Mouse (Mus musculus): Measurements from ENCODE around the gene Trio.

Trio gene

DNA sequence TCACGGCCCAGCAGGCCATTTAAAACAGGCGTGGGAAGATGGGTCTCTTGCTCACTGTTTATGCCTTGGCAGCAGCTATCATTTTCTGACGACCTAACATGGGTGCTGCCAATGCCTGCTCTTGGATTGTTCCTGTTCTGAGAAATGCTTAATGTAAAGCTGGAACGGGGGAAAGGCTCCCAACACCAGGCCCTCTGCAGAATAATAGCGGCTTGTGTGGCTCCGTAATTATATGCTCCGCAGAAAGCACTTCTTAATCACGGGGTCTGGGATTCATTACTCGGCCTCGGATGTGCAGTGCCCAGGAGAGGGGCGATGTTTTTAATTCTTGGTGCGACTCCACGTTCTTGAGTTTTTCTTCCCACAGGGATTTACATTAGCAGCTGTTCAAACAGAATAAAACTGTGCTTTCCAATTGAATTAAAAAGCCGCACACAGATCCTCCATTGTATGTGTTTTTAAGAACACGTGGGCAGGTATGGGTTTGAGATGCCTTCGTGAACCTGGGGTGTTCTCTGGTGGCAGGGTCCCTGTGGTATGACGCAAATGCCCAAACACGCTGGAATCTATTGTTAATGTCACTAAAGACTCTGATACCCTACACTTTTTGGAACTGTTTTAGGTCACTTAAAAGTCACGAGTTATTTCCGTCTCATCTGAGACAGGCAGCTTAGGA, 228.0 kb downstream of the Trio start:
- DNase-seq (ENCODE audit: low spot score) = no peak

DNA sequence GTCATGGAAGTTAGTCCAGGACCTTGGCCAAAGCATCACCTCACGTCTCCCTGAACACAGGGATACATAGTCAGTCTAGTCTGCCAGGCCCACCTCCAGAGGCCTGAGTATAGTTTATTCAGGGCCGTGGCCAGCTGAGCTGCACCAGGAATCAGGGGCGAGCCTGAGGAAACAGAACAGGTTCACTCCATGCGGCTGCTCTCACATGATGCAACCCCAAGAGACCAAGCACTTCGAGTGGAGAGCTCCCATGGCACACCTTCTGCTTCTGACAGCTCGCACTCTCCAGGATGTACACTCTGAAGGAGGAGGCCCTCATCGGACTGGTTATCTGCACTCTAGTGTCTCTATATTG, 228.8 kb downstream of the Trio start:
- DNase-seq (ENCODE audit: low spot score) = no peak

DNA sequence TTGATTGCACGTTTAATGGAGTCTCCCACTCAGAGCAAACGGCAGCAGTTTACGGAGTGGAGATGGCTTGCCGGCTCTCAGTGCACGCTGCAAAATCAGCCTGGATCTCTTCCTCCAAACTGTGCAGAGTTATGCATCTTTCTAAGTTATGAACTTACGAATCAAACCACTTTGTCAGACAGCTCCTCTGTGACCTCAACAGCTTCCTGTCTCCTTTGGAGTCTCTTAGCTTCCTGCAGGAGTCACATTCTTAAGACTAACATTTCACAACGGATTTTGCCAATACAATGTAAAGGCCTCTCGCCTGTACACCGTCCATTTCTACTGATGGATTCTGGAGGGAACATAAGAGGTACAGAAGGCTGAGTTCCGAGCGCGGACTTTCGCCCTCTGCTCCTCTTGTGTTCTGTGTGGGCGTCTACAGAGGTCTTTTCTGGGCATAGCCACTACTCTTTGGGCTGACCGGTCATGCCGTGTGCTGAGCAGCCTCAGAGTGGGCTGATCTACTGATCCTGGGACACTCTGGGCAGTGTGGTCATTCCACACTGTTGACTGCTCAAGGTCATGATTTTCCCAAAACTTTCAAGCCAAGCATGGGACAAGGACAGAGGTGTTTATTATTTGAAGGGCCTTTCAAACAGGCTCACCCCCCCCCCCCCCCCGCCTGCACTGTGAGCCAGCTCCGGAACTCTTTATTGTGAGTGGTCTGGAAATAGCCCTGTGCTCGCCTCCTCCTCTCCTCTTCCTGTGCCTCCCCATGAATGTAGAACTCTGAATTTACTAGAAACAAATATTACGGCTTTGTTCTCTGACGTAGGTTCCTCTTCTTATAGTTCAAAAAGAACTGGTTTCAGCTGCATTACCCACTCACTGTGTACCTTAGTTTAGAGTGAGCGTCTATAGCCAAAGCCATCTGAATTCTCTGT, 229.4 kb downstream of the Trio start:
- DNase-seq (ENCODE audit: low spot score) = no peak

DNA sequence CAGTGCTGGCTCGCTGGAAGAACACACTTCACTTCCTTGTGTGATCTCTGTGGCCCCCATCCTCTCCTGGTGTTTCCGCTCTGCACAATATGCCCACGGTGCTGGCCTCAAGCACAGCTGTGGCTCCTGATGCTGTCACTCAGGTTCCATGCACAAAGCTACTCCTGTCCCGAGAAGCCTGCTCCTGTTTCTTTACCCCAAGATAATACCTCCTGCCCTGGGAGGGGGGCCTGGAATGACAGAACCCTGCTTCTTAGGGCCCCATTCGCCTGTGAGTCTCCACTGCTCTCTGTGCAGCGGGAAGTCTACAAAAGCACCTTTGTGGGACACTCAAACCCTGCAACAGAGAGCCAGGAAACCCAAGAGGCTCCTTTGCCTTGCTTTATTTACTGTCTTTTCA, 232.4 kb downstream of the Trio start:
- DNase-seq (ENCODE audit: low spot score) = no peak

DNA sequence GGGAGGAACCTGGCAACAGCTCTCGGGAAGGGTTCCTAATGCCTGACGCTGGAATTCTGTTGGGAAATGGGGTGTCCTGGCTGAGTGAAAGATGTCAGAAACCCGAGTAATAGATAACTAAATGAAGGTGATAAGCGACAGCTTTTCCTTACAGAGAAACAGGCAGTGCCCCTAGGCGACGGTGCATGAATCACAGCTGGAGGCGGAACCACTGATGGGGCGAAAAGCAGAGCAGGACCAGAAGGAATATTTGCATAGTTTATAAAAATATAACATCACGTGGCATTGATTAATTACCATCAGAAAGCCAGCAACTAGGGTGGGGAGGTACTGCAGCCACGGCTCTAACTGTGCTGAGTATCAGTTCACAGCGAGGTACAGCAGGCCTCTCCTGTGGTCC, 233.2 kb downstream of the Trio start:
- DNase-seq (ENCODE audit: low spot score) = peak; percentile 14

DNA sequence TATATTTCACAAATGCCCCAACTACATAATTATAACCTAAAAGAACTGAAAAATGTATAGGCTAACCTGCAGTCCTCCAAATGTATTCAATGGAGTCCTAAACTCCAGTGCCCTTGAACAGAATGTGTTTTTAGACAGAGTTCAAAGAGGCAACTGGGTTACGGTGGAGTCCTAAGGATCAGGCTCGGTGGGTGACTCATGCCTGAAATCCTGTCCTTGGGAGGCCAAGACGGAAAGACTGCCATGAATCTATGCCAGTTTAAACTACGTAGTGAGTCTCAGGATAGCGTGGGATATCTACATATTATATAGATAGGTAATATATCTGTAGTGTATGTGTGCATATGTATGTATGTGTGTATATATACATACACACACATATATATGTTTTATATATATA, 234.5 kb downstream of the Trio start:
- DNase-seq (ENCODE audit: low spot score) = no peak

DNA sequence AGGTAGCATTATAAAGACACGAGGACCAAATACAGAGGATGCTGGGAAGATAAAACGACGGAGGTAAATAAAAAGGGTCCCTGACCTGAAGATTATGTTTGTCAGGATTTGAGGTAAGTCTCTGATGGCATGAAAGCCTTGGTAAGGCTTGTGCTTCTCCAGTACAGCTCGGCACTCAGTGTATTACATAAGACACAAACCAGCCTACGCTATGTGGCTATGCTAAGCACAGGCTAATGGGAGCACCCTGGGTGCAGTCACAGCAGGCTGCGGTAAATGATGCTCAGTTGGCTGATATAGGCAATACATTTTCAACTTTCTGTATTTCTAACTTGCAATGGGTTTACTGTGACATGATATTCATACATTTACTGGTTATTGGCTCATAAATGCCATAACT, 234.9 kb downstream of the Trio start:
- DNase-seq (ENCODE audit: low spot score) = no peak

GRCm38 (mm10) chr15:27789325-27789724, 236.3 kb downstream of the Trio start:
- no peak for DNase-seq (ENCODE audit: low spot score)

GRCm38 (mm10) chr15:27788122-27788759, 237.4 kb downstream of the Trio start:
- DNase-seq (ENCODE audit: low spot score) = peak; percentile 53

DNA sequence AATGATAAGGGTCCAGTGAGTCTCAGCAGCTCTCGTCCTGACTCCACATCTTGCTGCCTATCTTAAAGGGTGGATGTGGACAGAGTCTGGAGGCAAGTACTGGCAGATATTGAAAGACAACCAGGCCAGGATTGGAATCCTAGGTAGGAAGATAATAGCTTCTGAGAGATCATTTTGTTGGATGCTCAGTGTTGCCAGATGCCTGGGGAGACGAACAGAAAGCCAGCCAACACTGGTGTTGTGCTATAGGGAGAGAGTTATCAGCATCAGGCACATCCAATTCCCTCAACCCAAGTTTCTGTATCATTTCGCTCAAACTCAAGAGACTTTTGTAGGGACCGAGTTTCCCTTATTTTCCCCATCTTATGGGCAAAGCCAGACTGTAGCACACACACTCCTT, 238.5 kb downstream of the Trio start:
- DNase-seq (ENCODE audit: low spot score) = no peak

DNA sequence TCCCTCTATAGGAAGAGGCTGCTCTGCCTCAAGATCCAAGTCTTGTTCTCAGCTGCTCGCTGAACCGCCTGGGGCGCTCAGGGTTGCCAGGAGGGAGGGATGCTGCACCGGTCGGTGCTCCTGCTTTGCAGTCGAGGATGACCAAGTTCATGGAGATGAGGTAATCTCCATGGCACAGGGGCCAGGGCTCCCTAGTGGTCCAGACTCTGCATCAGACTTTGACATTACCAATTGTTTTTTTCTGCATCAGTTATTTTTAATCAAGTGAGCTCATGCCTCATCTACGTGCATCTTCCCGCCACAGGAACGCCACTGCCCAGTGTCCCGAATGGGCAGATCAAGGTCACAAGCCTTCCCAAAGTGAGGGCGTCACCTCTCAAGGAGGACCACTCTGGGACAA, 239.2 kb downstream of the Trio start:
- no peak for DNase-seq (ENCODE audit: low spot score)

- DNase-seq (ENCODE audit: low spot score) = peak; percentile 62
Observed at GRCm38 (mm10) chr15:27785280-27786001, 240.2 kb downstream of the Trio start.

DNA sequence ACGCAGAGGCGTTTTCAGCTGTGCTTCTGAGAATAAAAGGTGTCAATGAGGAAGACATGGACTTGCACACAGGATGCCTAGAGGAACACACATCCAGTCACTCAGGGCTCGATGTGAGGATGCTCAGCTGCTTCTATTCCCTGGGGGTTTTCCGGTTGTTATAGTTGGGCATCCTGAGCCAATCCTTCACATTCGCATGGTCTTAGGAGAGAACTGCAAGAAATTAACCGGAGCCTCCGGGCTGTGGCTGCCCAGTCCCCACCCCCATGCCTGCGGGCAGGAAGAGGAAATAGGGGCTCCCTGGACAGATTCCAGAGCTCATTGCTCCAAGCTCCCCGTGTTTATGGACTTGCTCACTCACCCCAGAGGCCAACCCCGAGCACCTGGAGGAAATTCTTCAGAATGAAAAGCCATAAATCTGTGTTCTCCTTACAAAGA, 241.5 kb downstream of the Trio start:
- no peak for DNase-seq (ENCODE audit: low spot score)

GRCm38 (mm10) chr15:27783541-27784125, 242.0 kb downstream of the Trio start:
- DNase-seq (ENCODE audit: low spot score) = no peak

DNA sequence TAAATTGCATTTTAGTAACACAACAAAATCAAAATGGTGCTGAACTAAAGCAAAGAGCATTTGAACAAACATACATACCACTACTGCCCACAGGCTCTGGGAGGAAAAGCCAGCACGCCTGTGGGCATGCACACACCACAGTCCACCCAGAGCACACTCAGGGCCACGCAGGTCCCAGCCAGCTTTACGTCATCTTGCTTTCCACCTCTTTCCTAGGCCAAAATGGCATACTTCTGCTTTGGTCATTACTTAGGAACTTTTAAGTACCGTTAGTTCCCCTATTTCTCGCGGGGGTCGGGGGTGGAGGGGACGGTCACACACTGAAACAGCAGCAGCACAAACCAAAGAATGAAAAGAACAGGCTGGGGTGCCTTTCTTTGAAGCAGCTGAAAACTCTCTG, 242.6 kb downstream of the Trio start:
- peak; percentile 58 for DNase-seq (ENCODE audit: low spot score)

DNA sequence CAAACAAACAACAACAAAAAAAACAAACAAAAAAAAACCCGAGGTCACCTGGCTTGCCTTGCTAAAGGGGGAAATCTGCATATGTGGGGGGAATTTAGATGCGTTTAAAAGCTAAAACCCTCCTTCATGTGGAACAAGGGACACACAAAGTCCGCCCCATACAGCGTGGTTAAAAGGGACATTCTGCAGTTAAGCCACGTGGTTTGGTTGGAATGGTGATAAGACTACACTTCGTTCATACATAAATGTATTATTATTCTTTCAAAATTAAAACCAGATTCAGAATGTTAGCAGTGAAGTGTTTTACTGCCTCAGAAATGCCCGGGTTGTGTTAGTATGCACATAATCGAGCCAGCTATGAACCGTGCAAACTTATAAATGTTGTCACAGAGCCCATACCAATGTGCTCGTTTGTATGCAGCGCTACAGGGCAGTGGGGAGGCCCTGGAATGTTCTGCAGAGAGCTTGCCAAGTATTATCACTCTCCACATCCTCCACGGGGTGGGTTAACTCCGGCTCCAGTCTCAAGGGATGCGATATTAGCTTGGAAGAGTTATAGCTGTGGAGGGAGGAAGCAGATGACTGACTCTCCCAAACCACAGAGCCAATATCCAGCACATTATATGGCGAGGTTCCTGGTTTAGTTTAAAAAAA, 243.1 kb downstream of the Trio start:
- peak; percentile 78 for DNase-seq (ENCODE audit: low spot score)

DNA sequence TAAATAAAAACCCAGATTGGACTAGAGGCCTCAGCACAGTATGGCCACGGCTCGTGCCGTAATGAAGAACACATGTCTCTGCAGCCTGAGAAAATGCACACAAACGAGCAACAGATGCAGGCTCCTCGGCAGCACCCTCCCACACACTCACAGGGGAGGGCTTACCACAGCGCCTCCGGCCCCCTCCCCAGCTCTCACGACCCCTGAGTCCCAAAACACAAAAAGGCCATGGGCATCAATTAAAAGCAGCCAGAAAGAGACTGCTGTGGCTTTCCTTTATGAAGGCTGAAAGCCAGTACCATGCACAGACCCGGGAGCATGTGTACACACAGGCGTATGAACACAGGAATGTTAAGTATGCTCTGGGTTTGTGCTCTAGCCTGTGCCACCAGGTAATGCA, 245.8 kb downstream of the Trio start:
- no peak for DNase-seq (ENCODE audit: low spot score)

GRCm38 (mm10) chr15:27779398-27779797, 246.2 kb downstream of the Trio start:
- DNase-seq (ENCODE audit: low spot score) = no peak

DNA sequence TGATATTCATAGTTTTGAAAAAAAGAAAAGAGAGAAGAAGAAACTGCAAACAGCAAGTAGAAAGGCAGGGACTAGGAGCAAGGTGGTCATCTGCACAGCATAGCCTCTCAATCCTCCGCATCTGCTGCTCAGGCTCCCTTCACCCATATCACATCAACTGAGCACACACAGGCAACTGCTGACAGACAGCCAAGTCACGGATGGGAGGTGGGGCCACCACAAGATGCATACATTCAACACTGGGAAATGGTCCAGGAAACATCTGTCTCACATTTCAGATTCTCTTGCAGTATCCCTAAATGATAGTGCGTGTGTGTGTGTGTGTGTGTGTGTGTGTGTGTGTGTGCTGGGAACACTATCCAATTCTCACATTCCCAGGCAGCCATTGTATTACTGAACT, 247.4 kb downstream of the Trio start:
- DNase-seq (ENCODE audit: low spot score) = peak; percentile 43

DNA sequence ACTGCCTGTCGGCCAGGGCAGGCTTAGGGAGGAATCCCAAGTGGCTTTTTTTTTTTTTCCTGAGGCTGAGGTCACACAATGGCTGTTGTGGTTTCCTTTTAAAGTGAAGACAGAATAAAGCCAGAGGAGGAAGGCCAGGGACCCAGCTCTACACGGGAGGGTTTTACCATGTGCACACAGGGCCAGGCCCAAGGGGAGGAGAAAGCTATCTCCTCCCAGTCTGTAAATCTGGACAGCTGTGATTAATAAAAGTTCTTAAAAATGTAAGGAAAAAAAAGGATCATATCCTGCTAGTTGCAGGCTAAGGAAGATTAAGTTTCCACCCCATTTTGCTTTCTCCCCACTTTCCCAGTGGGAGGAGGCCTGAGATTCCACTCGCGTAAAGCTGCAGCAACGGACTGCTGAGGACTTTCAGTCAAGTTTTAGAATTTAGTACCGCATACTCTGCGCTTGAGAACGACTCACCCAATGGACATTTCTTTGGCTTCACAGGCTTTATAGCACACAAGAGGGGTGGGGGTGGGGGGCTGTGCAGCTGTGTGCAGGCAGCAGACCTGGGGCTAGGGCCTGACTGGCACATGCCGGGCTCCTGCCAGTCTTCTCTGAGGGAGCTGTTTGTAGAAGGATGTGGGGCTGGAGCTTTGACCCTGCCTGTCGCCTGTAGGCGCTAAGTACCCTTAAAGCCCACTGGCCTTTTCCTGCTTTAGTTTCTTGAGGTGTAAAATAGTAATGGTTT, 248.0 kb downstream of the Trio start:
- DNase-seq (ENCODE audit: low spot score) = peak; percentile 49

GRCm38 (mm10) chr15:27774481-27774880, 251.2 kb downstream of the Trio start:
- no peak for DNase-seq (ENCODE audit: low spot score)

All from adipocyte (in vitro differentiated cells).